Mouse (Mus musculus) cerebellum, adult 2 months (tissue): ENCODE results near the gene Olfr787.

ENCODE experiments used
- CTCF ChIP-seq: fragments of 200-500 bp; IDR thresholded peaks from 2 replicates; pipeline ENCODE4 v1.5.1; 2011; ENCODE audit warnings: low read depth, mild to moderate bottlenecking, control low read depth, low read length, moderate library complexity, borderline replicate concordance; ENCODE audit not compliant: insufficient read depth
- POLR2A ChIP-seq: fragments of 200-500 bp; IDR thresholded peaks from 2 replicates; pipeline ENCODE4 v1.6.1; 2011; ENCODE audit warnings: low read length, control low read depth, borderline replicate concordance; ENCODE audit not compliant: insufficient read depth

- TF ChIP-seq POLR2A (no peak), CTCF (no peak)
These were observed 34.7 kb upstream of the Olfr787 start, which contains the start of gene Olfr786 for GRCm38 (mm10) chr10:129427006-129427405.
